Mouse (Mus musculus): Measurements from ENCODE around the gene Lbhd2.

DNA sequence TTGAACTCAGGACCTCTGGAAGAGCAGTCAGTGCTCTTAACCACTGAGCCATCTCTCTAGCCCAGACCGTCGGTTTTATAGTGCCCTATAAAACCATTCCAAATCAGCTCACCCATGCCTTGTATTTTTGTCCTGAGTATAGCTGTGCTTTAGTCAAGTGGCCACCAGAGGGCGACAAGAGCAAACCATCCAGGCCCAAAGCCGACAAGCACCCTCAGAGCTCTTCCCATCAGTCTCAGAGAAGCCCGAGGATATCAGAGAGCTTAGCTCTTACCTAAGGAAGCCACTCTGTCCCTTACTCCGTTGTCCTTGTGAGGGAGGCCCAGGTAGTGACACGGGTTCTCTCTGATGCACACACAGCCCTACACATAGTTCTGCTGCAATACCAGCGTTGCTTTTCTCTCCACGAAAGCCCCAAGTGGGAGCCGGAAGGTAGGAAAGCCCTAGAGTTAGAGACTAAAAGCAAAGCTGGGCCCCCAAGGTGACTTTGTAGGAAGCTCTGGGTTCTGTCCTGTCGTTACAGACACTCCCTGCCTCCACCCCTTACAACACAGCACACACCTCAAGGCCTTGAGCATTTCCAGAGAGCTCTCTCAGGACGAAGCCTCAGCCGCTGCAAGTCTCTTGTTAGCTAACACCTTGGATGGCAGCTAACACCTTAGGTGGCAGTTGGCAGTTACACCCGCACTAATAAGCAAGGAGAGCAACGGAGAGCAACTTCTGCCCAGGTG is 5.0 kb upstream of the Lbhd2 start:
- TF ChIP-seq GATA1 (IDR thresholded peaks at IDR 0.05; ENCODE audit: low read depth, low read length) (no peak), CTCF (IDR thresholded peaks at IDR 0.05 in 2 of 3, conservative IDR thresholded peaks at IDR 0.05 in 1 of 3; ENCODE audit: control insufficient read depth in 1 of 3, insufficient read depth in 1 of 3, low read depth in 2 of 3, low read length in 3 of 3, poor library complexity in 1 of 3, severe bottlenecking in 1 of 3) (peak; percentile 80 to 95 (median 94)), MAZ (IDR thresholded peaks at IDR 0.05; ENCODE audit: low read depth, low read length) (no peak), MXI1 (IDR thresholded peaks at IDR 0.05; ENCODE audit: low read depth, low read length) (no peak), ZC3H11A (IDR thresholded peaks at IDR 0.05; ENCODE audit: low read depth, low read length) (peak; percentile 77), SMC3 (IDR thresholded peaks at IDR 0.05; ENCODE audit: low read depth, low read length) (peak; percentile 88), TCF12 (IDR thresholded peaks at IDR 0.05; ENCODE audit: low read depth, low read length) (no peak), MAX (IDR thresholded peaks at IDR 0.05; ENCODE audit: low read length) (no peak), POLR2A (IDR thresholded peaks at IDR 0.05; ENCODE audit: control insufficient read depth in 1 of 2, insufficient read depth in 1 of 2, low read depth in 1 of 2, low read length in 2 of 2, poor library complexity in 1 of 2) (no peak)

All from MEL (cell line).